Mouse (Mus musculus) cortical plate, adult 2 months (tissue): Measurements from ENCODE around the gene Pnpla3.
"Not testable (repeated sequence)": the region's sequence is repeated elsewhere in the genome, so short reads cannot be mapped to it uniquely, and the experiment has no call there.

Source experiments
- CTCF ChIP-seq: fragments of 200-500 bp; IDR thresholded peaks from 2 replicates; pipeline ENCODE4 v1.5.1; 2011; ENCODE audit warnings: mild to moderate bottlenecking, control low read depth, low read length; ENCODE audit not compliant: insufficient read depth; ENCODE audit errors: extremely low read depth
- POLR2A ChIP-seq: fragments of 200-500 bp; IDR thresholded peaks from 2 replicates; pipeline ENCODE4 v1.6.1; 2011; ENCODE audit warnings: mild to moderate bottlenecking, low read length, control low read depth; ENCODE audit not compliant: insufficient read depth; ENCODE audit errors: extremely low read depth

DNA sequence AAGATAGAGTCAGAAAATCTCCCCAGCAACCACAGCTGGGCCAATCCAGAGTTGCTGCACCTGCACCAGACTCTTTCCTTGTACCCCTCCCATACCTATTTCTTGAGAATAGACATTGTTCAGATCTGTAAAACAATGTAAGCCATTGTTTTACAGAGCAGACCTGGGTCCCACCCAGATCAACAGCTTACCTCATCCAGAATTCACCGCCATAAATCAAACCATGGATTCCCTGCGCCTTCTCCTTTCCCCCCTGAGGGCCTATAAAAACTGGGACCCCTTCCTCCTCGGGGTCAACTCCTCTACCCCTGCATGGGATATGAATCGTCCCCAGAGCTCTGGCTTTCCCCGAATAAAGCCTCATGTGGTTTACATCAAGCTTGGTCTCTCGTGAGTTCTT is 10.1 kb upstream of the Pnpla3 start:
- not testable (repeated sequence) for TF ChIP-seq CTCF, POLR2A
